Mouse (Mus musculus): ENCODE results near the gene Mtfmt. TPM values are rescaled to one million over a fixed set of nuclear protein-coding genes. Genes with fewer than 3 reads are reported as not detected.

The Mtfmt gene
- total RNA-seq, 1 experiment from 2014 or later, result 17.3 TPM

- no peak for ATAC-seq (ENCODE audit: extremely low read depth, insufficient number of reproducible peaks, low FRiP score, poor library complexity, severe bottlenecking)
These were observed 12.7 kb upstream of the Mtfmt start, which contains the start of gene Slc51b for GRCm38 (mm10) chr9:65422760-65423501. Slc51b (minus strand) TSS chr9:65422955.

GRCm38 (mm10) chr9:65424393-65424792 is 11.2 kb upstream of the Mtfmt start:
- no peak for ATAC-seq (ENCODE audit: extremely low read depth, insufficient number of reproducible peaks, low FRiP score, poor library complexity, severe bottlenecking)

GRCm38 (mm10) chr9:65427511-65427910 is 8.1 kb upstream of the Mtfmt start:
- no peak for ATAC-seq (ENCODE audit: extremely low read depth, insufficient number of reproducible peaks, low FRiP score, poor library complexity, severe bottlenecking)

GRCm38 (mm10) chr9:65428003-65428402 is 7.6 kb upstream of the Mtfmt start:
- no peak for ATAC-seq (ENCODE audit: extremely low read depth, insufficient number of reproducible peaks, low FRiP score, poor library complexity, severe bottlenecking)

- no peak for ATAC-seq (ENCODE audit: extremely low read depth, insufficient number of reproducible peaks, low FRiP score, poor library complexity, severe bottlenecking)
These were observed 5.2 kb upstream of the Mtfmt start for GRCm38 (mm10) chr9:65430401-65430800.

- no peak for ATAC-seq (ENCODE audit: extremely low read depth, insufficient number of reproducible peaks, low FRiP score, poor library complexity, severe bottlenecking)
These were observed 4.7 kb upstream of the Mtfmt start for GRCm38 (mm10) chr9:65430921-65431320.

GRCm38 (mm10) chr9:65432236-65432635 is 3.3 kb upstream of the Mtfmt start:
- ATAC-seq (ENCODE audit: extremely low read depth, insufficient number of reproducible peaks, low FRiP score, poor library complexity, severe bottlenecking), result peak; percentile 58; the same call in 1 of the 2 replicates

GRCm38 (mm10) chr9:65434140-65434539 is 1.4 kb upstream of the Mtfmt start:
- ATAC-seq (ENCODE audit: extremely low read depth, insufficient number of reproducible peaks, low FRiP score, poor library complexity, severe bottlenecking), result no peak

- no peak for ATAC-seq (ENCODE audit: extremely low read depth, insufficient number of reproducible peaks, low FRiP score, poor library complexity, severe bottlenecking)
These were observed 371 bp upstream of the Mtfmt start for GRCm38 (mm10) chr9:65435211-65435610.

GRCm38 (mm10) chr9:65444692-65445091 is 9.1 kb downstream of the Mtfmt start:
- no peak for ATAC-seq (ENCODE audit: extremely low read depth, insufficient number of reproducible peaks, low FRiP score, poor library complexity, severe bottlenecking)

- ATAC-seq (ENCODE audit: extremely low read depth, insufficient number of reproducible peaks, low FRiP score, poor library complexity, severe bottlenecking), result no peak
These were observed 12.4 kb downstream of the Mtfmt start for GRCm38 (mm10) chr9:65447951-65448350.

- ATAC-seq (ENCODE audit: extremely low read depth, insufficient number of reproducible peaks, low FRiP score, poor library complexity, severe bottlenecking), result no peak
These were observed 23.4 kb downstream of the Mtfmt start for GRCm38 (mm10) chr9:65458975-65459374.

- ATAC-seq (ENCODE audit: extremely low read depth, insufficient number of reproducible peaks, low FRiP score, poor library complexity, severe bottlenecking), result no peak
These were observed 24.6 kb downstream of the Mtfmt start for GRCm38 (mm10) chr9:65460198-65460597.

GRCm38 (mm10) chr9:65460732-65461442 is 25.3 kb downstream of the Mtfmt start, which contains the start of gene Spg21:
Spg21 (plus strand) TSS chr9:65460947.
- peak; percentile 92 for ATAC-seq (ENCODE audit: extremely low read depth, insufficient number of reproducible peaks, low FRiP score, poor library complexity, severe bottlenecking)

GRCm38 (mm10) chr9:65462544-65462943 is 27.0 kb downstream of the Mtfmt start:
- ATAC-seq (ENCODE audit: extremely low read depth, insufficient number of reproducible peaks, low FRiP score, poor library complexity, severe bottlenecking), result no peak

GRCm38 (mm10) chr9:65464161-65464560 is 28.6 kb downstream of the Mtfmt start:
- no peak for ATAC-seq (ENCODE audit: extremely low read depth, insufficient number of reproducible peaks, low FRiP score, poor library complexity, severe bottlenecking)

GRCm38 (mm10) chr9:65465241-65465640 is 29.7 kb downstream of the Mtfmt start:
- no peak for ATAC-seq (ENCODE audit: extremely low read depth, insufficient number of reproducible peaks, low FRiP score, poor library complexity, severe bottlenecking)

GRCm38 (mm10) chr9:65467686-65468085 is 32.1 kb downstream of the Mtfmt start:
- no peak for ATAC-seq (ENCODE audit: extremely low read depth, insufficient number of reproducible peaks, low FRiP score, poor library complexity, severe bottlenecking)

- ATAC-seq (ENCODE audit: extremely low read depth, insufficient number of reproducible peaks, low FRiP score, poor library complexity, severe bottlenecking), result no peak
These were observed 37.2 kb downstream of the Mtfmt start for GRCm38 (mm10) chr9:65472769-65473168.

GRCm38 (mm10) chr9:65479158-65479557 is 43.6 kb downstream of the Mtfmt start:
- no peak for ATAC-seq (ENCODE audit: extremely low read depth, insufficient number of reproducible peaks, low FRiP score, poor library complexity, severe bottlenecking)
